Comparison of ENCODE assay signal across 17 mouse cellular contexts in the genomic region with DNA sequence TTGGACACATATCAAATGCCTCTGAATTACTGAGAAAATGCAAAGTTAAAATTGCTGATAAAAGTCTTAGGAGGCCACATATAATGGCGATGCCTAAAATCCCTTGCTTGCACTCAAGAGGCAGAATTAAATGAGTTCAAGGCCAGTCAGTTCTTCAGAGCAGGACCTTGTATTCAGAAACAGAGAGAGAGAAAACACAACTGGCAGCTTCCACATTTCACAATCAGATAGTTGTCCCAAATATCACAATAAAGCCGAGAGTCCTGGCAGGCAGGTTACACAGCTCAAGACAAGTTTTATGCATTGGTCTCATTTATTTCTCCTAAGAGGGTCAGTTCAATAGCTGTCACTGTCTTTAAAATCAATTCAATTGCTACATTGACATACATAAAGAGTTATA. TPM values are rescaled to one million over a fixed set of nuclear protein-coding genes. Genes with fewer than 3 reads are reported as not detected.
DNase-seq lines count a peak whose midpoint lies in the region; ATAC-seq and TF ChIP-seq lines count a peak whose summit lies in the region.
"Had no signal": no experiment of that assay in that cellular context is flagged by ENCODE, and none has a peak within 500 bp of the region (broad histone marks: within the 10 kb centered on the region; RNA-seq: fewer than 3 reads in every experiment).

No protein-coding gene starts in this region.

- H3K9me3 ChIP-seq in forebrain, embryonic 14.5 days (replicated peaks; ENCODE audit: control insufficient read depth, low read length) = no peaks in the 10 kb centered on the region
- H3K9me3 ChIP-seq in forebrain, embryonic 10.5 days = no peaks in the 10 kb centered on the region
- no peaks in the 10 kb centered on the region for H3K9me3 ChIP-seq in kidney, embryonic 16.5 days (ENCODE audit: low read length)
- no peaks in the 10 kb centered on the region for H3K9me3 ChIP-seq in midbrain, embryonic 16.5 days (replicated peaks; ENCODE audit: control insufficient read depth, low read length, poor library complexity, severe bottlenecking)
- H3K9me3 ChIP-seq: limb, embryonic 15.5 days; megakaryocyte, embryonic 14.5 days had no signal

- no peak for ATAC-seq in forebrain, embryonic 14.5 days
- ATAC-seq in kidney, embryonic 16.5 days (ENCODE audit: low FRiP score, low TSS enrichment) = no peak
- no peak for ATAC-seq in midbrain, embryonic 16.5 days

- H3K27me3 ChIP-seq in forebrain, embryonic 14.5 days (replicated peaks; ENCODE audit: control insufficient read depth, insufficient read depth, low read length) = no peaks in the 10 kb centered on the region
- H3K27me3 ChIP-seq in forebrain, embryonic 10.5 days (ENCODE audit: poor library complexity, severe bottlenecking) = no peaks in the 10 kb centered on the region
- no peaks in the 10 kb centered on the region for H3K27me3 ChIP-seq in kidney, embryonic 16.5 days (ENCODE audit: insufficient read depth, low read length)
- no peaks in the 10 kb centered on the region for H3K27me3 ChIP-seq in kidney, adult 2 months (replicated peaks; ENCODE audit: control insufficient read depth, insufficient read depth, low read length)
- H3K27me3 ChIP-seq in midbrain, embryonic 16.5 days (ENCODE audit: control insufficient read depth, insufficient read depth, low read depth, low read length) = no peaks in the 10 kb centered on the region
- H3K27me3 ChIP-seq: limb, embryonic 15.5 days; megakaryocyte, embryonic 14.5 days had no signal

- DNase-seq in forebrain, embryonic 14.5 days (ENCODE audit: low spot score) = no peak
- no peak for DNase-seq in forebrain, embryonic 10.5 days (ENCODE audit: extremely low spot score, low spot score)
- DNase-seq in kidney, adult 2 months = no peak
- DNase-seq in adipocyte (ENCODE audit: low spot score) = peak; percentile 51
- DNase-seq in layer of hippocampus, adult 11-12 months (ENCODE audit: low spot score) = no peak
- DNase-seq in natural killer cell, adult 2 months (ENCODE audit: low spot score in 2 of 2) = no peak
- DNase-seq: B cell, adult 2 months; cerebellum, postnatal 36 days; heart, postnatal 14 days; kidney, adult 18-20 months; kidney, postnatal 4 days had no signal

- no peak for TF ChIP-seq POLR2A in kidney, adult 2 months (IDR thresholded peaks at IDR 0.05; ENCODE audit: low read depth, low read length)

- H3K9ac ChIP-seq in forebrain, embryonic 14.5 days (ENCODE audit: low read length) = no peak overlapping the region
- H3K9ac ChIP-seq in kidney, embryonic 16.5 days (replicated peaks; ENCODE audit: low read length) = no peak overlapping the region
- no peak overlapping the region for H3K9ac ChIP-seq in midbrain, embryonic 16.5 days (ENCODE audit: low read depth, low read length)
- H3K9ac ChIP-seq: limb, embryonic 15.5 days had no signal

- TF ChIP-seq CTCF in kidney, adult 2 months (conservative IDR thresholded peaks at IDR 0.05; ENCODE audit: insufficient read depth, insufficient read length, low read depth, low read length) = no peak

- peaks cover 32% of the 10 kb centered on the region for H3K4me1 ChIP-seq in forebrain, embryonic 14.5 days (ENCODE audit: control insufficient read depth, insufficient read depth, low read length)
- H3K4me1 ChIP-seq in forebrain, embryonic 10.5 days = peaks cover 48% of the 10 kb centered on the region
- H3K4me1 ChIP-seq in kidney, embryonic 16.5 days (ENCODE audit: insufficient read depth, low read length) = peaks cover 35% of the 10 kb centered on the region
- H3K4me1 ChIP-seq in kidney, adult 2 months (ENCODE audit: control insufficient read depth, insufficient read depth, low read length) = peaks cover 23% of the 10 kb centered on the region
- peaks cover 52% of the 10 kb centered on the region for H3K4me1 ChIP-seq in midbrain, embryonic 16.5 days (ENCODE audit: control insufficient read depth, insufficient read depth, low read length)

- H3K36me3 ChIP-seq in forebrain, embryonic 14.5 days (ENCODE audit: control insufficient read depth, insufficient read depth, low read length) = peaks cover 18% of the 10 kb centered on the region
- peaks cover 62% of the 10 kb centered on the region for H3K36me3 ChIP-seq in forebrain, embryonic 10.5 days (replicated peaks)
- no peaks in the 10 kb centered on the region for H3K36me3 ChIP-seq in kidney, embryonic 16.5 days (ENCODE audit: insufficient read depth, low read length)
- no peaks in the 10 kb centered on the region for H3K36me3 ChIP-seq in kidney, adult 2 months (ENCODE audit: control insufficient read depth, insufficient read depth, low read length)
- no peaks in the 10 kb centered on the region for H3K36me3 ChIP-seq in midbrain, embryonic 16.5 days (ENCODE audit: control insufficient read depth, insufficient read depth, low read length)

- peak overlapping the region; percentile 4; the same call in 1 of the 2 replicates for H3K4me2 ChIP-seq in forebrain, embryonic 14.5 days (ENCODE audit: low read length)
- H3K4me2 ChIP-seq in kidney, embryonic 16.5 days (replicated peaks; ENCODE audit: low read depth, low read length) = peak overlapping the region; percentile 18; the same call in 1 of the 2 replicates
- peak overlapping the region; percentile 2; the same call in 1 of the 2 replicates for H3K4me2 ChIP-seq in midbrain, embryonic 16.5 days (ENCODE audit: low read length)
- H3K4me2 ChIP-seq: limb, embryonic 15.5 days had no signal

- no peak overlapping the region for H3K27ac ChIP-seq in forebrain, embryonic 14.5 days (ENCODE audit: low read depth, low read length)
- no peak overlapping the region for H3K27ac ChIP-seq in forebrain, embryonic 10.5 days
- H3K27ac ChIP-seq in kidney, embryonic 16.5 days (ENCODE audit: low read length) = no peak overlapping the region
- no peak overlapping the region for H3K27ac ChIP-seq in kidney, adult 2 months (ENCODE audit: insufficient read depth, low read depth, low read length)
- no peak overlapping the region for H3K27ac ChIP-seq in midbrain, embryonic 16.5 days (ENCODE audit: low read length)
- H3K27ac ChIP-seq: limb, embryonic 15.5 days; stomach, postnatal 0 days had no signal

- no peak overlapping the region for H3K4me3 ChIP-seq in forebrain, embryonic 14.5 days (ENCODE audit: low read depth, low read length)
- no peak overlapping the region; the same call in 1 of the 2 replicates for H3K4me3 ChIP-seq in forebrain, embryonic 10.5 days
- H3K4me3 ChIP-seq in kidney, embryonic 16.5 days (ENCODE audit: low read length) = no peak overlapping the region
- no peak overlapping the region for H3K4me3 ChIP-seq in kidney, adult 2 months (ENCODE audit: insufficient read depth, low read depth, low read length)
- no peak overlapping the region for H3K4me3 ChIP-seq in midbrain, embryonic 16.5 days (ENCODE audit: low read depth, low read length)
- H3K4me3 ChIP-seq: limb, embryonic 15.5 days; megakaryocyte, embryonic 14.5 days had no signal

- WGBS in forebrain, embryonic 14.5 days = 67% methylated on average over 2 of the region's 2 CpGs
- WGBS in forebrain, embryonic 10.5 days = 91% methylated on average over 2 of the region's 2 CpGs
- 55% methylated on average over 2 of the region's 2 CpGs for WGBS in kidney, embryonic 16.5 days
- 28% methylated on average over 2 of the region's 2 CpGs for WGBS in kidney, adult 2 months
- 71% methylated on average over 2 of the region's 2 CpGs for whole genome bisulfite sequencing in midbrain, embryonic 16.5 days

RNA-seq across cellular contexts. Expression of a gene that starts 5.2 kb away (rescaled TPM):
- 2,068 and 2,124 TPM in 2 replicates for polyA plus RNA-seq in forebrain, embryonic 14.5 days (2014; fragmentation: Nextera tagmentation; extraction: Ambion mirVana)
- 1,161 and 1,233 TPM in 2 replicates for polyA plus RNA-seq in forebrain, embryonic 10.5 days (2016; fragmentation: Nextera tagmentation; extraction: Ambion mirVana)
- 1,041 and 1,124 TPM in 2 replicates for polyA plus RNA-seq in kidney, embryonic 16.5 days (2015; fragmentation: Nextera tagmentation; extraction: Ambion mirVana)
- 40.5 and 78.8 TPM in 2 replicates for polyA plus RNA-seq in kidney, adult 2 months (2012; rRNA removed)
- 2,230 and 2,642 TPM in 2 replicates for polyA plus RNA-seq in midbrain, embryonic 16.5 days (2015; fragmentation: Nextera tagmentation; extraction: Ambion mirVana)

RNA-seq across cellular contexts. Expression of a gene that starts 14.0 kb away (rescaled TPM):
- not detected in 2 replicates for polyA plus RNA-seq in forebrain, embryonic 14.5 days (2014; fragmentation: Nextera tagmentation; extraction: Ambion mirVana)
- not detected in 2 replicates for polyA plus RNA-seq in forebrain, embryonic 10.5 days (2016; fragmentation: Nextera tagmentation; extraction: Ambion mirVana)
- 0.60 TPM in 1 of 2 replicates, not detected in the other for polyA plus RNA-seq in kidney, embryonic 16.5 days (2015; fragmentation: Nextera tagmentation; extraction: Ambion mirVana)
- not detected in 2 replicates for polyA plus RNA-seq in kidney, adult 2 months (2012; rRNA removed)
- polyA plus RNA-seq in midbrain, embryonic 16.5 days (2015; fragmentation: Nextera tagmentation; extraction: Ambion mirVana) = 0.34 TPM in 1 of 2 replicates, not detected in the other
- polyA plus RNA-seq: limb, embryonic 15.5 days; lung, embryonic 16.5 days; stomach, postnatal 0 days had no signal

Comparison
In these comparisons a context has a peak if more than half of its experiments do, and no peak if none do; other contexts are left out.
1. RNA of a gene that starts 5.2 kb away (polyA plus RNA-seq): 2,230 to 2,642 TPM in midbrain, embryonic 16.5 days, 2,068 to 2,124 TPM in forebrain, embryonic 14.5 days, 1,161 to 1,233 TPM in forebrain, embryonic 10.5 days and 1,041 to 1,124 TPM in kidney, embryonic 16.5 days; 40.5 to 78.8 TPM in kidney, adult 2 months; every median in the first group is over 10 times any median in the second.
2. Peak in every context shown above with its lines, with median percentiles within 50 percentile points of each other: H3K4me2 ChIP-seq.